Mouse (Mus musculus): ENCODE results near the gene Taf1b. TPM values are rescaled to one million over a fixed set of nuclear protein-coding genes. Genes with fewer than 3 reads are reported as not detected.

Taf1b gene
- 0.26 and 1.4 TPM in 2 replicates for polyA plus RNA-seq (2012; rRNA removed; ENCODE audit: low replicate concordance)

DNA sequence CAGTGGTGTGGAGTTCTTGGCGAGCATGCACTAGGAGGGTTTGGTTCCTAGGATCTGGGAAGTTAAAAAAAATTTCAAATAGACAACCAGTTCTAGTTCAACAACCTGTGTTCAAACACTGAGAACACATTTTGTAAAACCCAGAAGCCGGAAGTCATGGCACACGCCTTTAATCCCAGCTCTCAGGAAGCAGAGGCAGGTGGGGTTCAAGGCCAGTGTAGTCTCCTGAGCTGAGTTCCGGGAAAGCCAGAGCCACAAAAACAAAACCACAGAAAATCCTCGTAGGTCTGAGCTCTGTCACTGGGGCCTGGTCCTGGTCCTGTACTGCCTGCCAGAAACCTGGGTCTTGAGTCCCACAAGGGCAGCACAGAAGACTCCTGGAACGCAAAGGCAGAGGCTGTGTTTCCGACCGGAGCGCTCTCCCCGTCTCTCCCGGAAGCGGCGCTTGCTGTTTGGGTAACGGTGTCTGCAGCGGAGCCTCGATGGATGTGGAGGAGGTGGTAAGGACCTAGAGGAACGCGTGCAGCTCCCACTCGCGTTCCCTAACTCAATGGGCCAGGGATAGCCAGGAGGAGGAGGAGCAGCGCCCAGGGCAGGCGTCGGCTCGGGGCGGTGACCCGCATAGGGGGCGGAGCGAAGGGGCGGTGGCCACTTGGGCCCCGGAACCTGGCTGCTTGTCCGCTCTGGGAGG is at the start of gene Taf1b:
Taf1b (plus strand) TSS at position 210 of the 691 bp plus-strand sequence.

DNA sequence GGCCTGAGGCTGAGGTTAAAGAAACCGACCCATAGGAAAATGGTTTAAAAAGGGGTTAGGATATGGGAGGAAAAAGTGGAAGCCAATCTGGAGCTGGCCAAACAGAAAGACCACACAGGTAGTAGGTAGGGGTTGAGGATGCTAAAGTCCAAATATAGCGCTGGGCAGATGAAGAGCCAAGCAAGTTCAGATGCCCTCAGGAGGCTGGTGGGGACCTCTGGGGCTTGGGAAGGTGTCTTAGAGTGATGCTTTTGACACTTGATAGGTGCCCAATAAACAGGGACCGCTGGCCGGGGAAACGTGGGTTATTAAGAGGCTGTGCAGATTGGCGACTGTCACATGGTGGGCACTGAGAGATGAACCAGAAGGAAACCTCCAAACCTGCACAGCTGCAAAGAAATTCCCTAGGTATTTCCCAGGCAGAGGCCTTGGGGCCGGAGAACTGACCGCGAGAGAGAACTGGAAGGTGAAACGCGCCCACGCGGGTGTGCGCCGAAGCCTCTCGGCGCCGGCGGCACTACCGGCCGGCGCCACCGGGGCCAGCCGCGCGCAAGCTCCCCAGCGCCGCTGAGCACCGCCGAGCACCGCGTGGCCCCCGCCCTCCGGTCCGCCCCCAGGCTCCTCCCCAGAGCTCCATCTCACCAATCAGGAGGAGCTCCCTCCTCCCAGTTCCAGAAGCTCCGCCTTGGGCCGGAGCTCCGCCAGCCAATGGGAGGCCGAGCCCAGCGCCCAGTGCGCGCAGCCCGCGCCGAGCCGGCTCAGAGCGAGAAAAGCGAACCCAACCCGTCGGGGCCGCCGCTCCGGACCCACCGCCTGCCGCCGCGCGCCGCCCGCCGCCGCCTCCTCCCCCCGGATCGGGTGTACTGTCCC is 73.6 kb downstream of the Taf1b start, which contains the start of gene Grhl1:
Grhl1 (plus strand) TSS at position 761 of the 870 bp plus-strand sequence.

Other genes starting within 250 kb of the Taf1b start
- gene Grhl1, start 73.9 kb downstream of the Taf1b start, polyA plus RNA-seq (2012; rRNA removed; ENCODE audit: low replicate concordance), result 0.05 and 0.89 TPM in 2 replicates
- 2.6 and 7.6 TPM in 2 replicates for gene Klf11, start 152.9 kb downstream of the Taf1b start, polyA plus RNA-seq (2012; rRNA removed; ENCODE audit: low replicate concordance)
- gene Cys1, start 183.5 kb downstream of the Taf1b start, polyA plus RNA-seq (2012; rRNA removed; ENCODE audit: low replicate concordance), result 3.2 and 4.3 TPM in 2 replicates
- gene Rrm2, start 209.9 kb downstream of the Taf1b start, polyA plus RNA-seq (2012; rRNA removed; ENCODE audit: low replicate concordance), result 5.8 and 9.0 TPM in 2 replicates